ENCODE assay signal across 15 mouse cellular contexts in genomic region chr11:24098662-24099061, GRCm38 (mm10). TPM values are rescaled to one million over a fixed set of nuclear protein-coding genes. Genes with fewer than 3 reads are reported as not detected.
DNase-seq lines count a peak whose midpoint lies in the region; ATAC-seq lines count a peak whose summit lies in the region.
"Had no signal": no experiment of that assay in that cellular context is flagged by ENCODE, and none has a peak within 500 bp of the region (broad histone marks: within the 10 kb centered on the region; RNA-seq: fewer than 3 reads in every experiment).

No protein-coding gene starts in this region.

- H3K9me3 ChIP-seq in embryonic facial prominence, embryonic 13.5 days = no peaks in the 10 kb centered on the region
- H3K9me3 ChIP-seq in embryonic facial prominence, embryonic 10.5 days = no peaks in the 10 kb centered on the region
- H3K9me3 ChIP-seq in forebrain, embryonic 10.5 days = no peaks in the 10 kb centered on the region
- H3K9me3 ChIP-seq in hindbrain, embryonic 15.5 days = no peaks in the 10 kb centered on the region
- H3K9me3 ChIP-seq in midbrain, embryonic 13.5 days = no peaks in the 10 kb centered on the region
- H3K9me3 ChIP-seq: megakaryocyte, embryonic 14.5 days had no signal

- peaks cover 88% of the 10 kb centered on the region for H3K4me1 ChIP-seq in embryonic facial prominence, embryonic 13.5 days
- H3K4me1 ChIP-seq in embryonic facial prominence, embryonic 10.5 days = peaks cover 65% of the 10 kb centered on the region
- peaks cover 89% of the 10 kb centered on the region for H3K4me1 ChIP-seq in forebrain, embryonic 10.5 days
- H3K4me1 ChIP-seq in hindbrain, embryonic 15.5 days (replicated peaks) = peaks cover 91% of the 10 kb centered on the region
- peaks cover 97% of the 10 kb centered on the region for H3K4me1 ChIP-seq in midbrain, embryonic 13.5 days (replicated peaks)

- peaks cover 4% of the 10 kb centered on the region; the same call in 1 of the 2 replicates for H3K36me3 ChIP-seq in embryonic facial prominence, embryonic 13.5 days
- H3K36me3 ChIP-seq in embryonic facial prominence, embryonic 10.5 days (replicated peaks) = peaks cover 24% of the 10 kb centered on the region
- H3K36me3 ChIP-seq in forebrain, embryonic 10.5 days (replicated peaks) = peaks cover 14% of the 10 kb centered on the region
- no peaks in the 10 kb centered on the region for H3K36me3 ChIP-seq in hindbrain, embryonic 15.5 days
- H3K36me3 ChIP-seq in midbrain, embryonic 13.5 days = no peaks in the 10 kb centered on the region

- H3K27ac ChIP-seq in embryonic facial prominence, embryonic 13.5 days = peak overlapping the region; percentile 73; the same call in 1 of the 2 replicates
- no peak overlapping the region for H3K27ac ChIP-seq in embryonic facial prominence, embryonic 10.5 days (replicated peaks)
- H3K27ac ChIP-seq in forebrain, embryonic 10.5 days = peak overlapping the region; percentile 74; the same call in 1 of the 2 replicates
- 0 out of 2 replicates have a peak overlapping the region, but pooled peaks have one; percentile 1 for H3K27ac ChIP-seq in hindbrain, embryonic 15.5 days (replicated peaks)
- peak overlapping the region; percentile 2; the same call in 1 of the 2 replicates for H3K27ac ChIP-seq in midbrain, embryonic 13.5 days

- H3K27me3 ChIP-seq in embryonic facial prominence, embryonic 13.5 days = no peaks in the 10 kb centered on the region
- no peaks in the 10 kb centered on the region for H3K27me3 ChIP-seq in embryonic facial prominence, embryonic 10.5 days (replicated peaks; ENCODE audit: low read depth, poor library complexity, severe bottlenecking)
- no peaks in the 10 kb centered on the region for H3K27me3 ChIP-seq in forebrain, embryonic 10.5 days (ENCODE audit: poor library complexity, severe bottlenecking)
- H3K27me3 ChIP-seq in hindbrain, embryonic 15.5 days = no peaks in the 10 kb centered on the region
- H3K27me3 ChIP-seq in midbrain, embryonic 13.5 days = no peaks in the 10 kb centered on the region
- H3K27me3 ChIP-seq: megakaryocyte, embryonic 14.5 days had no signal

- no peak overlapping the region for H3K4me2 ChIP-seq in embryonic facial prominence, embryonic 13.5 days
- H3K4me2 ChIP-seq in hindbrain, embryonic 15.5 days = peak overlapping the region; percentile 28
- H3K4me2 ChIP-seq in midbrain, embryonic 13.5 days (replicated peaks) = peak overlapping the region; percentile 25

- 35% methylated on average over 3 of the region's 3 CpGs for WGBS in embryonic facial prominence, embryonic 13.5 days
- WGBS in embryonic facial prominence, embryonic 10.5 days = 47% methylated on average over 3 of the region's 3 CpGs
- 47% methylated on average over 3 of the region's 3 CpGs for WGBS in forebrain, embryonic 10.5 days
- WGBS in hindbrain, embryonic 15.5 days = 26% methylated on average over 3 of the region's 3 CpGs
- 27% methylated on average over 3 of the region's 3 CpGs for WGBS in midbrain, embryonic 13.5 days

- no peak overlapping the region for H3K9ac ChIP-seq in embryonic facial prominence, embryonic 13.5 days
- H3K9ac ChIP-seq in hindbrain, embryonic 15.5 days = no peak overlapping the region
- H3K9ac ChIP-seq in midbrain, embryonic 13.5 days (replicated peaks) = no peak overlapping the region

- ATAC-seq in embryonic facial prominence, embryonic 13.5 days (ENCODE audit: insufficient number of reproducible peaks, insufficient read depth, low FRiP score, low TSS enrichment, low read depth) = no peak
- ATAC-seq in hindbrain, embryonic 15.5 days (ENCODE audit: low FRiP score, low read depth) = no peak
- no peak for ATAC-seq in midbrain, embryonic 13.5 days

- no peak overlapping the region for H3K4me3 ChIP-seq in embryonic facial prominence, embryonic 13.5 days
- H3K4me3 ChIP-seq in embryonic facial prominence, embryonic 10.5 days = no peak overlapping the region
- H3K4me3 ChIP-seq in forebrain, embryonic 10.5 days = no peak overlapping the region; the same call in 1 of the 2 replicates
- H3K4me3 ChIP-seq in hindbrain, embryonic 15.5 days = no peak overlapping the region
- H3K4me3 ChIP-seq in midbrain, embryonic 13.5 days (replicated peaks) = no peak overlapping the region
- H3K4me3 ChIP-seq: erythroblast, embryonic 14.5 days; megakaryocyte, embryonic 14.5 days had no signal

- no peak for DNase-seq in embryonic facial prominence, embryonic 10.5 days (ENCODE audit: low spot score)
- no peak for DNase-seq in forebrain, embryonic 10.5 days (ENCODE audit: extremely low spot score, low spot score)
- no peak for DNase-seq in gastrocnemius, postnatal 4 days (ENCODE audit: low spot score in 2 of 2)
- no peak for DNase-seq in retina, postnatal 1 day
- no peak for DNase-seq in adrenal gland, postnatal 4 days (ENCODE audit: low spot score in 2 of 2)
- DNase-seq: heart, adult 18-20 months; kidney, postnatal 4 days; left cerebral cortex, postnatal 4 days had no signal

RNA-seq across cellular contexts. Expression of gene Bcl11a, which starts 20.8 kb away (rescaled TPM):
- 70.0 and 79.1 TPM in 2 replicates for polyA plus RNA-seq in embryonic facial prominence, embryonic 13.5 days (2015; fragmentation: Nextera tagmentation; extraction: Ambion mirVana)
- 47.0 and 62.4 TPM in 2 replicates for polyA plus RNA-seq in embryonic facial prominence, embryonic 10.5 days (2016; fragmentation: Nextera tagmentation; extraction: Ambion mirVana)
- polyA plus RNA-seq in forebrain, embryonic 10.5 days (2016; fragmentation: Nextera tagmentation; extraction: Ambion mirVana) = 37.6 and 44.1 TPM in 2 replicates
- polyA plus RNA-seq in hindbrain, embryonic 15.5 days (2015; fragmentation: Nextera tagmentation; extraction: Ambion mirVana) = 93.1 and 116 TPM in 2 replicates
- 97.6 and 102 TPM in 2 replicates for polyA plus RNA-seq in midbrain, embryonic 13.5 days (2015; fragmentation: Nextera tagmentation; extraction: Ambion mirVana)
- under 1 TPM; 0.67 to 0.83 TPM for total RNA-seq in gastrocnemius, postnatal 4 days (2021)
- 1 to 10 TPM; 5.9 to 7.8 TPM for total RNA-seq in adrenal gland, postnatal 4 days (2021)

RNA-seq across cellular contexts. Expression of gene A830031A19Rik, which starts 23.8 kb away (rescaled TPM):
- not detected in 2 replicates for polyA plus RNA-seq in embryonic facial prominence, embryonic 13.5 days (2015; fragmentation: Nextera tagmentation; extraction: Ambion mirVana)
- not detected in 2 replicates for polyA plus RNA-seq in embryonic facial prominence, embryonic 10.5 days (2016; fragmentation: Nextera tagmentation; extraction: Ambion mirVana)
- polyA plus RNA-seq in forebrain, embryonic 10.5 days (2016; fragmentation: Nextera tagmentation; extraction: Ambion mirVana) = not detected in 2 replicates
- polyA plus RNA-seq in hindbrain, embryonic 15.5 days (2015; fragmentation: Nextera tagmentation; extraction: Ambion mirVana) = not detected in 2 replicates
- not detected in 2 replicates for polyA plus RNA-seq in midbrain, embryonic 13.5 days (2015; fragmentation: Nextera tagmentation; extraction: Ambion mirVana)
- total RNA-seq in gastrocnemius, postnatal 4 days (2021) = not detected
- total RNA-seq in adrenal gland, postnatal 4 days (2021) = not detected
- total RNA-seq: heart, adult 18-20 months; hematopoietic stem cell, adult 5-6 weeks had no signal
- polyA plus RNA-seq: erythroblast, embryonic 14.5 days; small intestine, adult 2 months had no signal
